Mouse (Mus musculus) adrenal gland, postnatal 25 days (tissue): Measurements from ENCODE around the gene Duxbl2. TPM values are rescaled to one million over a fixed set of nuclear protein-coding genes. Genes with fewer than 3 reads are reported as not detected.
"Not testable (repeated sequence)": the region's sequence is repeated elsewhere in the genome, so short reads cannot be mapped to it uniquely, and the experiment has no call there.

Experiments
- DNase-seq: peaks from one replicate; pipeline ENCODE4 v3.0.0; 2021; ENCODE audit warnings: mixed read lengths
- long read RNA-seq: library from polyadenylated mRNA; stranded (forward); transcript quantifications from one replicate; pipeline ENCODE4 v2.0.0, GENCODE M21; 2021
- total RNA-seq: library from RNA; stranded (reverse); gene quantifications from 2 replicates; pipeline ENCODE4 v1.2.3, GENCODE M21; 2021

The Duxbl2 gene
- total RNA-seq, result not detected in 2 replicates
- long read RNA-seq, result 0 reads

- DNase-seq, result not testable (repeated sequence)
Measured at GRCm38 (mm10) chr14:26118150-26118549, at the start of gene Duxbl2. TSS of gene Duxbl2 (plus strand) at chr14:26118349.

- DNase-seq, result not testable (repeated sequence)
Measured at GRCm38 (mm10) chr14:26076620-26077390, 41.3 kb upstream of the Duxbl2 start.

- not testable (repeated sequence) for DNase-seq
Measured at GRCm38 (mm10) chr14:26081216-26081615, 36.9 kb upstream of the Duxbl2 start, which contains the start of gene Cphx2. TSS of gene Cphx2 (plus strand) at chr14:26081516.

- not testable (repeated sequence) for DNase-seq
Measured at GRCm38 (mm10) chr14:26081997-26082396, 36.2 kb upstream of the Duxbl2 start, which contains the start of gene Cphx3. TSS of gene Cphx3 (plus strand) at chr14:26082297.

- not testable (repeated sequence) for DNase-seq
Measured at GRCm38 (mm10) chr14:26097622-26098021, 20.5 kb upstream of the Duxbl2 start.

- DNase-seq, result not testable (repeated sequence)
Measured at GRCm38 (mm10) chr14:26118550-26119000, 426 bp downstream of the Duxbl2 start.

- DNase-seq, result not testable (repeated sequence)
Measured at GRCm38 (mm10) chr14:26119095-26119494, 946 bp downstream of the Duxbl2 start.

- not testable (repeated sequence) for DNase-seq
Measured at GRCm38 (mm10) chr14:26147095-26147494, 28.9 kb downstream of the Duxbl2 start.

GRCm38 (mm10) chr14:26156032-26156431, 37.9 kb downstream of the Duxbl2 start:
- DNase-seq, result not testable (repeated sequence)

- DNase-seq, result not testable (repeated sequence)
Measured at GRCm38 (mm10) chr14:26161156-26161555, 43.0 kb downstream of the Duxbl2 start.

- not testable (repeated sequence) for DNase-seq
Measured at GRCm38 (mm10) chr14:26162423-26162822, 44.3 kb downstream of the Duxbl2 start.

GRCm38 (mm10) chr14:26165266-26165665, 47.1 kb downstream of the Duxbl2 start:
- not testable (repeated sequence) for DNase-seq

- DNase-seq, result not testable (repeated sequence)
Measured at GRCm38 (mm10) chr14:26173955-26174354, 55.8 kb downstream of the Duxbl2 start.

GRCm38 (mm10) chr14:26175028-26175427, 56.9 kb downstream of the Duxbl2 start:
- DNase-seq, result not testable (repeated sequence)

Other genes with a start within 250 kb of the Duxbl2 start
- 1.3 and 2.8 TPM in 2 replicates for gene Plac9a, start 215.2 kb upstream of the Duxbl2 start, total RNA-seq
- 1.7 and 3.2 TPM in 2 replicates for gene Tmem254a, start 190.7 kb upstream of the Duxbl2 start, total RNA-seq
- not detected in 2 replicates for gene Cphx1, start 180.0 kb upstream of the Duxbl2 start, total RNA-seq
- 0.15 and 0.81 TPM in 2 replicates for gene Duxbl1, start 139.8 kb upstream of the Duxbl2 start, total RNA-seq
- gene Gm9780, start 75.6 kb upstream of the Duxbl2 start, total RNA-seq, result 6.6 and 6.7 TPM in 2 replicates
- gene Tmem254c, start 51.0 kb upstream of the Duxbl2 start, total RNA-seq, result 3.7 and 21.0 TPM in 2 replicates
- not detected in 2 replicates for gene Cphx2, start 36.8 kb upstream of the Duxbl2 start, total RNA-seq
- gene Cphx3, start 36.1 kb upstream of the Duxbl2 start, total RNA-seq, result not detected in 2 replicates
- 21.1 and 31.2 TPM in 2 replicates for gene Plac9b, start 64.1 kb downstream of the Duxbl2 start, total RNA-seq
- 11.4 and 22.6 TPM in 2 replicates for gene Tmem254b, start 88.7 kb downstream of the Duxbl2 start, total RNA-seq
- 1.1 TPM in 1 of 2 replicates, not detected in the other for gene Duxbl3, start 139.6 kb downstream of the Duxbl2 start, total RNA-seq